Mouse (Mus musculus) granulocyte monocyte progenitor cell, adult 5-6 weeks (primary cell): Measurements from ENCODE around the gene Col24a1. TPM values are rescaled to one million over a fixed set of nuclear protein-coding genes. Genes with fewer than 3 reads are reported as not detected.

ENCODE experiments used
- total RNA-seq, 2 experiments: library from RNA; stranded (forward) in 1 of 2; stranded (reverse) in 1 of 2; fragments of 200-712, 200-1000 nt in 1 of 2; fragments of >200 nt in 1 of 2; fragmentation: Nextera tagmentation in 1 of 2; gene quantifications; 2 replicates each; pipeline ENCODE4 v1.2.3; 2014 to 2017

The Col24a1 gene
- total RNA-seq, 2 experiments from 2014 or later = not detected

Other genes starting within 250 kb of the Col24a1 start
- not detected in 2 replicates for gene Clca2, start 193.0 kb upstream of the Col24a1 start, total RNA-seq (2014; fragmentation: Nextera tagmentation)
- not detected in 2 replicates for gene Clca2, start 193.0 kb upstream of the Col24a1 start, total RNA-seq (2017)
- gene Odf2l, start 173.9 kb upstream of the Col24a1 start, total RNA-seq (2014; fragmentation: Nextera tagmentation) = 15.6 and 34.5 TPM in 2 replicates
- 28.5 and 43.0 TPM in 2 replicates for gene Odf2l, start 173.9 kb upstream of the Col24a1 start, total RNA-seq (2017)